Mouse (Mus musculus) T-helper 17 cell (primary cell): ENCODE measurements at regions not wholly inside any gene's neighbourhood (a gene's known extent, or its start where the extent isn't known, plus 50 kb on each side); places are given as distances from the start of the nearest gene placed in this dataset.

Source experiments
- in situ Hi-C, 2 experiments: fragments of 300-600 bp; cut with MboI, MseI; formaldehyde crosslinking; loops; 1 replicate in 1 of 2; 2 replicates in 1 of 2; pipeline ENCODE4 v1.15.1; 2025; ENCODE audit warnings: high pct_unique_total_duplicates in 2 of 2

DNA sequence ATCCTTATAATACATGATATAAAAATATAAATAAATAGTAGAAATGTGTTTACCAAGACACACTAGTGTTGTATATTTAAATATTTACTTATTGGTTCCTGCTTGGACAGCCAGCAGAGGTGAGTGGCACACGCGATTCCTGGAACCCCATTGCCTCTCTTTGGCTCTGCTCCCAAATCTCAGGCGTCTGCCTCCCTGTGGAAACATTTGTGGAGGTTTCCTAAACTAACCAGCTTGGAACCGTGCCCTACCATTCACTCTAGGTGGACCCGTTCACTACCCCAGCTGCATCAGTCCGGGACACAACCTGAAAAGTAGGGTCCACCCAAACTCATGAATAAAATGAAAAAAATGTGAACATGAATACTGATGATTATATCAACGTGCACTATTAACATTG lies 404.0 kb upstream of the Defb41 start:
- in situ Hi-C loops, result no loop called here

GRCm38 (mm10) chr1:18668265-18668664 lies 403.3 kb upstream of the Defb41 start:
- in situ Hi-C loops, result no loop called here

DNA sequence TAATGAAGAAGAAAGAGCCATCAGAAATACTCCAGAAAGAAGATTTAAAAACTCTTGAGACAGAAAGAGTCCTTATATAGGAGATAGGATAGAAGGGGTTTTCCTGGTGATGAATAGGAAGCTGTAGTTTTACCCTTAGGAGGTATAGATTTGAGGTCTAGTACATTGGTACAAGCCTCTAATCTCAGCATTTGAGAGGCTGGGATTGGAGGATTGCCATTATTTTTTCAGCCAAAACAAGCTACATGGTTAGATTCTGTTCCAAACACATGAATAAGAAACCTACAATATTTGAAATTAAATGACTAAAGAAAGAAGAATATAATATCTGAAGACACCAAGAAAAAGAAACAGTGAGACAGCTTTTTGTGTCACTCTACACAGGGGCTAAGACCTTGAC lies 375.9 kb upstream of the Defb41 start:
- in situ Hi-C loops, result no loop called here

- in situ Hi-C loops, result no loop called here
Observed at GRCm38 (mm10) chr1:18639460-18640300, 374.7 kb upstream of the Defb41 start.

GRCm38 (mm10) chr1:18637334-18637733 lies 372.4 kb upstream of the Defb41 start:
- in situ Hi-C loops, result no loop called here

GRCm38 (mm10) chr1:18610231-18610630 lies 345.3 kb upstream of the Defb41 start:
- in situ Hi-C loops, result no loop called here

GRCm38 (mm10) chr1:18599864-18600263 lies 334.9 kb upstream of the Defb41 start:
- in situ Hi-C loops, result no loop called here

- in situ Hi-C loops, result no loop called here
Observed at GRCm38 (mm10) chr1:18598908-18599307, 334.0 kb upstream of the Defb41 start.

DNA sequence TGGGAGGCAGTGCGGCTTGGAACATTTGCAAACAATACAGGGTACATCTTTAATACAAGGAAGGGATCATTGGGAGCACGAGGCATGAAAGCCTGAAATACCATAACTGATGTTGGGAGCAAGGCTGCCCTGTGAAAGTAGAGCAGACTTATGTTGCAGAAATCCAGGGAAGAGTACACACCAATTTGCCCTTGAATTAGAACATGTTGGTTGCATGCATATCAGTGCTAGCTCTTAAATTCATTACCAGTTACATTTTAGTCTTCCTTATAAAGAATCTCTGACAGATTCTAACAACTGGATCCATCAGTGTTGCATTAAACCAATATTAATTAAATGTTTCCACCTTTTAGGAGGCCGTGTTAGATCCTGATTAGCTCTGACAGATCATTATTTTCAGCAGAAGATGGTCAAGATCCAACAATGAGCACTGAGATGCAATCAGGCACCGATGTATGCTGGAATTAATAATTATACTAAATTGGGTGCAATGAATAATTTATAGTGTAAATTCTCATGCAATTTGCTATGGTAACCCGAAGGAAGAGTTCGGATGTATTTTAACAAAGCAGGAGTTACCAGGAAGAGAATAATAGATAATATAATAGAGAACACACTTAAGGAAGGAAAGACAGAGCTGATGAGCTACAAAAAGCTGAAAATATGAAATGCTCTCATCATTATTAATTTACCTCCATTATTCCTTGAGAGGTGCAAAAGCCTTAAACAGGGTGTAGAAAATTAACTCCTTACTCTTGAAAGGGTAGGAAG lies 318.6 kb upstream of the Defb41 start:
- in situ Hi-C loops, result no loop called here

GRCm38 (mm10) chr1:18578625-18579024 lies 313.7 kb upstream of the Defb41 start:
- in situ Hi-C loops, result no loop called here

GRCm38 (mm10) chr1:18567086-18567485 lies 302.1 kb upstream of the Defb41 start:
- in situ Hi-C loops, result no loop called here

- in situ Hi-C loops, result no loop called here
Observed at GRCm38 (mm10) chr1:18551211-18551610, 286.3 kb upstream of the Defb41 start.

GRCm38 (mm10) chr1:18531702-18532101 lies 266.8 kb upstream of the Defb41 start:
- in situ Hi-C loops, result no loop called here

- in situ Hi-C loops, result no loop called here
Observed at GRCm38 (mm10) chr1:18524485-18524884, 259.5 kb upstream of the Defb41 start.

DNA sequence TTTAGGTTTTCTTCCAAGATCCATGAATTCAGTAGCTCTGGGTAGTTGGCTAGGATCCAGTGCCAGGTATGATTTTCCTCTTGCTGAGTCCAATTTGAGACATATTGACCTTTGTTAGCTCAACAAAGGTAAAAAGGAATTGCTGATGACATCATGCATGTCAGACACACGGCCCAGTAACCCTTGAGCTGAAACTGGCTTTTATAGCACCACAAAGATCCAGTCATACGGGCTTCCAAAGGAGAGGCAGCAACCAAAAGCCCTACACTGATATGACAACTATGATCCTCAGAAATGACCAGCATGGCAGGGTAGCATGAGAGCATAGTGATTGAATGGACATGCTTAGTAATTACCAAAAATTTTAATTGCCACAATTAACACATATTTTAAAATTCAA lies 258.0 kb upstream of the Defb41 start:
- in situ Hi-C loops, result no loop called here

GRCm38 (mm10) chr1:18512764-18513163 lies 247.8 kb upstream of the Defb41 start:
- in situ Hi-C loops, result no loop called here

GRCm38 (mm10) chr1:18498556-18498955 lies 233.6 kb upstream of the Defb41 start:
- in situ Hi-C loops, result no loop called here

GRCm38 (mm10) chr1:18468496-18468895 lies 203.6 kb upstream of the Defb41 start:
- in situ Hi-C loops, result no loop called here

- in situ Hi-C loops, result no loop called here
Observed at GRCm38 (mm10) chr1:18465303-18465829, 200.4 kb upstream of the Defb41 start.

GRCm38 (mm10) chr1:18463218-18463617 lies 198.3 kb upstream of the Defb41 start:
- in situ Hi-C loops, result no loop called here

GRCm38 (mm10) chr1:18416297-18416732 lies 151.4 kb upstream of the Defb41 start:
- in situ Hi-C loops, result no loop called here

- in situ Hi-C loops, result no loop called here
Observed at GRCm38 (mm10) chr1:18415879-18416278, 150.9 kb upstream of the Defb41 start.

DNA sequence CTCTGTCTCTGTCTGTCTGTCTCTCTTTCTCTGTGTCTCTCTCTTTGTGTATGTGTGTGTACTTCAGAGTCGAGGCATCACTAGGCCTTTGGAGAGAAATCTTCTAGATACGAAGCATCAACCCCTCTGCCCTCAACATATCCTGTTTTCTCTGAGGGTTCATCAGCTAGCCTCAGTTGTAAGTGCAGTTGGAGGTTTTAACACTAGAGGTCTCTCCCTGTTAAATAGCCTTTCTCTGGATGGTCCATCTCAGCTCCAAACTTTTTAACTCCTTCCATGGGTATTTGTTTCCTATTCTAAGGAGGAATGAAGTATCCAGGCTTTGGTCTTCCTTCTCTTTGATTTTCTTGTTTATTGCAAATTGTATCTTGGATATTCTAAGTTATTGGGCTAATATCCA lies 147.8 kb upstream of the Defb41 start:
- in situ Hi-C loops, result no loop called here
